Mouse (Mus musculus) natural killer cell, adult 2 months (primary cell): ENCODE data around the gene Ap1s1.

Experiments used
- DNase-seq, 2 experiments: peaks; one replicate each; pipeline ENCODE4 v3.0.0; 2022; ENCODE audit warnings: low spot score in 2 of 2

Gene Ap1s1

GRCm38 (mm10) chr5:137045402-137046323 lies at the start of gene Ap1s1:
Gene Ap1s1, minus strand, starts transcription at chr5:137046135.
- peak; percentile 88 to 94 for DNase-seq

GRCm38 (mm10) chr5:137095135-137095534 lies 49.2 kb upstream of the Ap1s1 start:
- DNase-seq: no peak

- DNase-seq: no peak
Measured at GRCm38 (mm10) chr5:137093720-137094119, 47.8 kb upstream of the Ap1s1 start.

GRCm38 (mm10) chr5:137091560-137091959 lies 45.6 kb upstream of the Ap1s1 start:
- DNase-seq: no peak

GRCm38 (mm10) chr5:137090870-137091269 lies 44.9 kb upstream of the Ap1s1 start:
- DNase-seq: no peak

- DNase-seq: no peak
Measured at GRCm38 (mm10) chr5:137087410-137087809, 41.5 kb upstream of the Ap1s1 start.

- DNase-seq: no peak
Measured at GRCm38 (mm10) chr5:137085731-137086130, 39.8 kb upstream of the Ap1s1 start.

- DNase-seq: no peak
Measured at GRCm38 (mm10) chr5:137085021-137085420, 39.1 kb upstream of the Ap1s1 start.

GRCm38 (mm10) chr5:137083051-137083450 lies 37.1 kb upstream of the Ap1s1 start:
- DNase-seq: no peak

GRCm38 (mm10) chr5:137079849-137080248 lies 33.9 kb upstream of the Ap1s1 start:
- no peak for DNase-seq

- no peak for DNase-seq
Measured at GRCm38 (mm10) chr5:137078616-137079015, 32.7 kb upstream of the Ap1s1 start.

GRCm38 (mm10) chr5:137078041-137078440 lies 32.1 kb upstream of the Ap1s1 start:
- DNase-seq: no peak

- DNase-seq: no peak
Measured at GRCm38 (mm10) chr5:137077187-137077586, 31.3 kb upstream of the Ap1s1 start.

- no peak for DNase-seq
Measured at GRCm38 (mm10) chr5:137076191-137076930, 30.4 kb upstream of the Ap1s1 start.

GRCm38 (mm10) chr5:137075726-137076125 lies 29.8 kb upstream of the Ap1s1 start:
- no peak for DNase-seq

- DNase-seq: no peak
Measured at GRCm38 (mm10) chr5:137074191-137074651, 28.3 kb upstream of the Ap1s1 start.

GRCm38 (mm10) chr5:137073141-137073540 lies 27.2 kb upstream of the Ap1s1 start:
- no peak for DNase-seq

GRCm38 (mm10) chr5:137072079-137072960 lies 26.4 kb upstream of the Ap1s1 start, which contains the start of gene Serpine1:
Gene Serpine1, minus strand, starts transcription at chr5:137072268.
- no peak for DNase-seq

- no peak for DNase-seq
Measured at GRCm38 (mm10) chr5:137070881-137071605, 25.1 kb upstream of the Ap1s1 start.

- DNase-seq: no peak
Measured at GRCm38 (mm10) chr5:137068711-137069110, 22.8 kb upstream of the Ap1s1 start.

GRCm38 (mm10) chr5:137065923-137066322 lies 20.0 kb upstream of the Ap1s1 start:
- DNase-seq: no peak
